Mouse (Mus musculus): Measurements from ENCODE around the gene Cfdp1. TPM values are rescaled to one million over a fixed set of nuclear protein-coding genes. Genes with fewer than 3 reads are reported as not detected.

The Cfdp1 gene
- 78.9 and 87.7 TPM in 2 replicates for polyA plus RNA-seq (2012; rRNA removed)

- peak within 1 kb of the TSS; percentile 55 for H3K4me3 ChIP-seq (ENCODE audit: insufficient read depth, low read length)
- no peak within 1 kb of the TSS for H3K27ac ChIP-seq (ENCODE audit: insufficient read depth, low read length)
- peaks cover 2% of the 10 kb centered on the region; the same call in 1 of the 2 replicates for H3K4me1 ChIP-seq (ENCODE audit: control insufficient read depth, insufficient read depth, low read length)
- TF ChIP-seq POLR2A (IDR thresholded peaks at IDR 0.05; ENCODE audit: extremely low read depth, insufficient read depth, low read length) (peak; percentile 97), CTCF (IDR thresholded peaks at IDR 0.05; ENCODE audit: extremely low read depth, insufficient read depth, low read length) (no peak)
Observed at GRCm38 (mm10) chr8:111853861-111854501, at the start of gene Cfdp1. Cfdp1 (minus strand) TSS chr8:111854291.

GRCm38 (mm10) chr8:111902080-111902479 lies 48.0 kb upstream of the Cfdp1 start:
- Histone ChIP-seq H3K4me1 (ENCODE audit: control insufficient read depth, insufficient read depth, low read length) (no peaks in the 10 kb centered on the region), H3K27ac (ENCODE audit: insufficient read depth, low read length) (no peak overlapping the region), H3K4me3 (ENCODE audit: insufficient read depth, low read length) (no peak overlapping the region)
- TF ChIP-seq POLR2A (IDR thresholded peaks at IDR 0.05; ENCODE audit: extremely low read depth, insufficient read depth, low read length), result no peak
- TF ChIP-seq CTCF (IDR thresholded peaks at IDR 0.05; ENCODE audit: extremely low read depth, insufficient read depth, low read length), result no peak

- H3K27ac ChIP-seq (ENCODE audit: insufficient read depth, low read length), result no peak overlapping the region
- no peak for TF ChIP-seq CTCF (IDR thresholded peaks at IDR 0.05; ENCODE audit: extremely low read depth, insufficient read depth, low read length)
- TF ChIP-seq POLR2A (IDR thresholded peaks at IDR 0.05; ENCODE audit: extremely low read depth, insufficient read depth, low read length), result no peak
- H3K4me1 ChIP-seq (ENCODE audit: control insufficient read depth, insufficient read depth, low read length), result no peaks in the 10 kb centered on the region
- H3K4me3 ChIP-seq (ENCODE audit: insufficient read depth, low read length), result no peak overlapping the region
Observed at GRCm38 (mm10) chr8:111898586-111898985, 44.5 kb upstream of the Cfdp1 start.

- Histone ChIP-seq H3K27ac (ENCODE audit: insufficient read depth, low read length) (no peak overlapping the region), H3K4me1 (ENCODE audit: control insufficient read depth, insufficient read depth, low read length) (no peaks in the 10 kb centered on the region), H3K4me3 (ENCODE audit: insufficient read depth, low read length) (no peak overlapping the region)
- TF ChIP-seq POLR2A (IDR thresholded peaks at IDR 0.05; ENCODE audit: extremely low read depth, insufficient read depth, low read length) (no peak), CTCF (IDR thresholded peaks at IDR 0.05; ENCODE audit: extremely low read depth, insufficient read depth, low read length) (0 out of 2 replicates have a peak, but pooled peaks have one; percentile 10)
Observed at GRCm38 (mm10) chr8:111894955-111895354, 40.9 kb upstream of the Cfdp1 start.

GRCm38 (mm10) chr8:111892615-111893014 lies 38.5 kb upstream of the Cfdp1 start:
- H3K4me3 ChIP-seq (ENCODE audit: insufficient read depth, low read length), result no peak overlapping the region
- H3K4me1 ChIP-seq (ENCODE audit: control insufficient read depth, insufficient read depth, low read length), result no peaks in the 10 kb centered on the region
- H3K27ac ChIP-seq (ENCODE audit: insufficient read depth, low read length), result no peak overlapping the region
- TF ChIP-seq CTCF (IDR thresholded peaks at IDR 0.05; ENCODE audit: extremely low read depth, insufficient read depth, low read length), result no peak
- TF ChIP-seq POLR2A (IDR thresholded peaks at IDR 0.05; ENCODE audit: extremely low read depth, insufficient read depth, low read length), result no peak

GRCm38 (mm10) chr8:111891983-111892382 lies 37.9 kb upstream of the Cfdp1 start:
- TF ChIP-seq CTCF (IDR thresholded peaks at IDR 0.05; ENCODE audit: extremely low read depth, insufficient read depth, low read length), result no peak
- TF ChIP-seq POLR2A (IDR thresholded peaks at IDR 0.05; ENCODE audit: extremely low read depth, insufficient read depth, low read length), result no peak
- Histone ChIP-seq H3K27ac (ENCODE audit: insufficient read depth, low read length) (no peak overlapping the region), H3K4me3 (ENCODE audit: insufficient read depth, low read length) (no peak overlapping the region), H3K4me1 (ENCODE audit: control insufficient read depth, insufficient read depth, low read length) (no peaks in the 10 kb centered on the region)

- no peaks in the 10 kb centered on the region for H3K4me1 ChIP-seq (ENCODE audit: control insufficient read depth, insufficient read depth, low read length)
- no peak overlapping the region for H3K4me3 ChIP-seq (ENCODE audit: insufficient read depth, low read length)
Observed at GRCm38 (mm10) chr8:111890911-111891303, 36.8 kb upstream of the Cfdp1 start.

GRCm38 (mm10) chr8:111889931-111890910 lies 36.1 kb upstream of the Cfdp1 start:
- H3K4me3 ChIP-seq (ENCODE audit: insufficient read depth, low read length), result peak overlapping the region; percentile 32; the same call in 1 of the 2 replicates
- no peak for TF ChIP-seq POLR2A (IDR thresholded peaks at IDR 0.05; ENCODE audit: extremely low read depth, insufficient read depth, low read length)
- TF ChIP-seq CTCF (IDR thresholded peaks at IDR 0.05; ENCODE audit: extremely low read depth, insufficient read depth, low read length), result no peak
- H3K27ac ChIP-seq (ENCODE audit: insufficient read depth, low read length), result no peak overlapping the region
- H3K4me1 ChIP-seq (ENCODE audit: control insufficient read depth, insufficient read depth, low read length), result no peaks in the 10 kb centered on the region

More at GRCm38 (mm10) chr8:111890911-111891303, 36.8 kb upstream of the Cfdp1 start:
- no peak for TF ChIP-seq POLR2A (IDR thresholded peaks at IDR 0.05; ENCODE audit: extremely low read depth, insufficient read depth, low read length)
- TF ChIP-seq CTCF (IDR thresholded peaks at IDR 0.05; ENCODE audit: extremely low read depth, insufficient read depth, low read length), result no peak
- no peak overlapping the region for H3K27ac ChIP-seq (ENCODE audit: insufficient read depth, low read length)

GRCm38 (mm10) chr8:111888091-111888650 lies 34.1 kb upstream of the Cfdp1 start:
- Histone ChIP-seq H3K4me1 (ENCODE audit: control insufficient read depth, insufficient read depth, low read length) (no peaks in the 10 kb centered on the region), H3K27ac (ENCODE audit: insufficient read depth, low read length) (no peak overlapping the region), H3K4me3 (ENCODE audit: insufficient read depth, low read length) (no peak overlapping the region)
- TF ChIP-seq POLR2A (IDR thresholded peaks at IDR 0.05; ENCODE audit: extremely low read depth, insufficient read depth, low read length), result no peak
- TF ChIP-seq CTCF (IDR thresholded peaks at IDR 0.05; ENCODE audit: extremely low read depth, insufficient read depth, low read length), result no peak

Data from cortical plate, adult 2 months (tissue).